Mouse (Mus musculus) induced T-regulatory cell, adult 2 months (primary cell): ENCODE results near the gene Kcnj8.

Source experiments
- DNase-seq: peaks from one replicate; pipeline ENCODE4 v3.0.0-alpha.2; 2012; ENCODE audit warnings: low read depth

Gene Kcnj8

DNA sequence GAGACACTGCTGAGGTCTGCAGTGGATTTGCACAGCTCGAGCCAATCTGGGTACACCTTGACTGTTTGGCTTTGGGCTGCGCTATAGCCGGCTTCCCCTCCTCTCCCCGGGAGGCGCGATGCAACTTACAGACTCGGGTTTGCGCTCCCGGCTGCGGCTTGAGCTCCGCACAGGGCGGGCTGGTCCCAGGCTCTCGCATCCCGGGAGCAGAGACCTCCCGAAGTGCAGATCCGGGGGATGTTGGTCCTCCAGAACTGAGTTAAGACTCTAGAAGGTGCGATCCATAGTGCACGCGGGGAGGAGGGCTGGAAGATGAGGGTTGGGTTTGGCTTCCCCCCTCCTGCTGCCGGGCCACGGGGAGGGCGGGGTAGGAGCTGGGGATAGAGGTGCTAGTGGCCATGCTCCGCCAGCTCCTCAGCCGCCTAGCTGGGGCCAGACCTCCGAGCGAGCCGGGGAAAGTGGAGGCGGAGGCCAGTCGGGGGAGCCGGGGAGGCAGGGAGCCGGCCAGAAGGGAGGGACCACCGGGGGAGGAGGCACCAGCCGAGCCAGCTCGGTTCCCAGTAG is at the start of gene Kcnj8:
Kcnj8 (minus strand) TSS at position 560 of the 564 bp plus-strand sequence.
- DNase-seq, result peak; percentile 11

DNA sequence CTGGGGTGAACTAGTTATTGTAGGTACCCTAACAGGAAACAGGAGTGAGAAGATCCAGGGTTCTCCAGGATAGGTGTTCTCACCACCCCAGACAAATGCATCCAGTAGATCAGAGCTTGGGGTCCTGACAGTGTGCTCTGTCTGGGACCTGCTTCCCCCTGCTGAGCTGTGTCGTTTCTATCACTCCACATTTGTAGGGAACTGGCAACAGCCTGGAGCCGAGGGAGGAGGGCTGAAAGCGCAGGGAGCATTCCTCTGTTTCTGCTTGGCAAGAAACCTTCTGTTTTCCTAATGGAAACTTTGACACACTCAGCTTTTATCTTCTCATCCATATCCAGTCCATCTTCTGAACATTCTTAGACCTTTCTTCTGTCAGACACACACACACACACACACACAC is 45.2 kb upstream of the Kcnj8 start:
- DNase-seq, result no peak

- DNase-seq, result no peak
Observed at GRCm38 (mm10) chr6:142614324-142614723, 42.9 kb upstream of the Kcnj8 start.

- no peak for DNase-seq
Observed at GRCm38 (mm10) chr6:142612366-142612765, 41.0 kb upstream of the Kcnj8 start.

DNA sequence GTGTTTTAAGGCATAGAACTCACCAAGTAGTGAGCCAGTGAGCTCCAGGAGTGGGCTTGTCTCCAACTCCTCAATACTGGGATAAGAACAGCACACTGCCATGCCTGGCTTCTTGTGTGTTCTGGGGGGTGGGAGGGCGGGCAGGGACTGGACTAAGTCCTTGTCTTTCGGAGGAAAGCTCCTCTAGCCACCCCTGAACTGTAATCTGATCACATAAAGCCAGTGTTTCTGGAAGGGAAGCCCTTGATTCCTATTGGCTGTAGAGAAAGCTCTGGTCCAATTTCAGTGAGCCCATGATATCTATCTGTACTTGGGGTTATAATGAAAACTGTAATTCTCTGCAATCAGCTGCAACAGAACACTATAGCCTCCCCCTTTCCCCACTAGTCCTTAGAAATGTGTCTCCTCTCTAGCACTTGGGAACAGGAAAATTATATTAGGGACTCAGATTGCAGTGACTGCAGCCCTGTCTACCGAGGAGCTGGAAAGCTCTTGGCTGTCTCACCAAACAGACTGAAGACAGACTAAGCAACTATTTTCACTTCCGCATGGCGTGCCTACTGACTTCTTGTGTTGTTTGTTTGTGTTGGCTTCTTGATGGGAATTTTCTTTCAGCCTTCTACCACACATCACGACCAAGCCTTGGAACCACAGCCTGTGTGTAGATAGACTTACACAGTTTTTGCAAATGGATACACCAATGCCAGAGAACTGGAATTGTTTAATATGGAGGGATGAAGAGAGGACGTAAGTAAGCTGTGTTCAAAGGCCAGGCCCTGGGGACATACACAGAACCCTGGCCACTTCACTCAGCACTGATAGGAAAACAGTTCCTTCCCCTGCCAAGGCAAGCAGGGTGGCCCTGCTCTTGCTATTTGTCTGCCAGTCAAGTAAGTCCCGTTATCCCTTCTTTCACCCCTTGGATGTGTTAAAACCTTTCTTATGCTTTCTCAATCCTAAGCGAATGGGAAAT is 38.3 kb upstream of the Kcnj8 start:
- DNase-seq, result no peak

DNA sequence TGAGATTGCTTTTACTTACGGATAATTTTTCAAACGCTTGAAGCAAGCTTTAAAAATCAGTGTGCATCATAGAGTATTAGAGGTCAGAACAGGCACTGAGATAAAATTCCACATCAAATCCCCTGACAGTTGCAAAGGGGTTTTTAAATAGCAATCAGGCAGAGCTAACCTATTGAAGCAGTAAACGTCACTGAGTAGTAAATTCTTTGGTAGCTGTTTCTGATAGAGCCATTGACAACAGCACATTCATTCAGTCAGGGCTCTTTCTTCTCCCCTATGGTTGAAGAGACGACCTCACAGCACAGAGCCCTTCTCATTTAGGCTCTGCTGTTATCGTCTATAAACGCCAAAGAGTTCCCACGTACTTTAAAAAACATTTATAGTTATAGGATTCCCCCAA is 35.7 kb upstream of the Kcnj8 start:
- no peak for DNase-seq

- no peak for DNase-seq
Observed at GRCm38 (mm10) chr6:142602772-142603171, 31.4 kb upstream of the Kcnj8 start.

DNA sequence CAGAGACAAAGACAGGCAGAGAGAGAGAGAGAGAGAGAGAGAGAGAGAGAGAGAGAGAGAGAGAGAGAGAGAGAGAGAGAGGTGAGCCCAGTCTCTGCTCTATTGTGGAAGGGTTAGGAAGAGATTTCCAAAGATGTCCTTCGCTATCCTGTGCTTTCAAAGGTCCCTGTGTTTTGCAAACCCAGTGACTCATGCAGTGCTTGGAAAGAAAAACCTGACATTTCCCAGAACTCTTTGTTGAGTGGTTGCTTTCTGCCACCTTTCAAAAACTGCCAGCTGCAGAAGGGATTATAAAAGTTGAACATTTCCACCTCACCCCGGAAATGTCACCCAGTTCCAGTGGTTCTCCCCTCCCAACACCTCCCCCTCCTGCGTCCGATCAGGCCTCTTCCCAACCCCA is 7.4 kb upstream of the Kcnj8 start:
- DNase-seq, result no peak

DNA sequence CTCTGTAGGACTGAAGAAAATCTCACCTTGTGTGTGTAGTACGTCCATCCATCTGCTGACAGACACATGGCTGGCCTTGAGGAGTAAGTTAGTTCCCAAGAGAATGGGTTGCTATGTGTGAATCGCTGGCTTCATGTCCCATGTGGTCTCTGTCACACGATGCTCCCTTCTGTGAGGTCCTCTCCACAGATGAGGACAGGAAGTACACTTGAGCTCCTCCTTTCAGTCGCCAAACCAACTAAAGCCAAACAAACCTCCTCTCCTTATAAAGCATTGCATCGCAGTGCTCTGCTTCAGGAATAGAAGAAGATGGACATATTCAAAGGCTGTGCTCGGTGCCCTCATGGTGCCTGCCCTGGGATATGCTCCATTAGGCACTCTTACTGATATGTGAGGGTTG is 6.4 kb upstream of the Kcnj8 start:
- no peak for DNase-seq

DNA sequence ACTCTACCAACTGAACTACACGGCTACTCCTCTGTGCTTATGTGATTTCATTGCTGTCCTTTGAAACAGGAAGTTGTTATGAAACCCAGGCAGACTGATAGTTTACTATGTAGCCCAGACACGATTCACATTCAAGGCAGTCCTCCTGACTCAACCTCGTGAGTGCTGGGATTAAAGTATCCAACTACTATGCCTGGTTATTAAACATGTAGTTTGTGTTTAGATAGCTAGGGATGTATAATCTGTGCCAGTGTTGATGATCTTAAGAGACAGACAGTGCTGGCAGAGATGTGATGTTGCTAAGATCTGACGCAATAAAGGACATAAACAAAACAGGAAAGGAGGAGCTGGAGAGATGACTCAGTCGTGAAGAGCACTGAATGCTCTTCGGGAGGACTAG is 1.5 kb upstream of the Kcnj8 start:
- peak; percentile 34 for DNase-seq

- DNase-seq, result peak; percentile 33
Observed at GRCm38 (mm10) chr6:142571629-142572360, 381 bp upstream of the Kcnj8 start.

- no peak for DNase-seq
Observed at GRCm38 (mm10) chr6:142570046-142570770, 1.2 kb downstream of the Kcnj8 start.

- DNase-seq, result no peak
Observed at GRCm38 (mm10) chr6:142568713-142569357, 2.6 kb downstream of the Kcnj8 start.

DNA sequence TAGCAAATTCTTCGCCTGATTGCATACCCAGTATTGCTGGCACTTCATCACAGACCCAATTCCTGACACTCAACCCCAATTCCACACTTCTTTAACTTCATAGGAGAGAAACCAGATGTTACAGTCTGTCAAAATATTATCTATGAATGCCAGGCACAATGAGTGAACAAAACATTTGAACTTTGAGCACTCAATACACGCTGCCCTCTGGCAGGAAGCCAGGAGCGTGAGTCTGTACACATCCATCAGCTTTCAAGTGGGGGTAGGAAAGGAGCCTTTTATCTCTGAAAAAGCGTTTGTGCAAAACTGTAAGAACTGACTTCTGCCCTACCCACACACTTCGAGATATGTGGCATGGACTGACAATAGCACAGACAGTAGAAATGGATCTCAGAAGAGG is 4.0 kb downstream of the Kcnj8 start:
- no peak for DNase-seq

DNA sequence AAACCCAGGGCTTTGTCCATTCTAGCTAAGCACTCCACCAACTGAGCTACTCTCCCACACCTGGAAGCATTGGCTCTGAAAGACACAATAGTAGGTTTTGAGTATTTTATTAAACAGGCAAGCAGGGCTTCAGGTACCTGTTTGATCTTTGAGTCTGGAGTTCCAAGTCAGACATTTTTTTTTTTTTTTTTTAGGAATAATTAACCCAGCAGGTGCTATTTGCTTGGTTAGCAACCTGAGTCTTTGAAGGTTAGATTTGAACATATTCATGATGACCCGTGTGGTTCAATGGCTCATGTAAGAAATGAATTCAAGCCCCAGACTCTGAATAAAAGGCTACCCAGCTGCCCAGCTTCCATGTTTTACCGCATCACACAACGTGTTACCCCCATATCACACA is 6.7 kb downstream of the Kcnj8 start:
- DNase-seq, result no peak

DNA sequence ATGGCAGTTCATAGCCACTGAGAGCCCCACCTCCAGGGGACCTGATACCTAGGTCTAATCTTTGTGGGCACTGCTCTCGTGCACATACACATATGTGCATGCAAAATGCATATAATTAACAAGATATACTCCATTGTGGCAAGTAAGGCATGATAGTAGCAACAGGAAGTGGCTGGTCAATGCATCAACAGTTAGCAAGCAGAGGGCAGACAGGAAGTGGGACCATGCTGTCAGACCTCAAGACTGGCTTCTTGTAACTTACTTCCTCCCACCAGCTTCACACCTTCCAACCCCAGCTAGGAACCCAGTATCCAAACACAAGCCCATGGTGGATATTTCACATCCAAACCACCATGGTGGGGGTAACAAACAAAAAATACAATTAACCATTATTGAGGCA is 10.3 kb downstream of the Kcnj8 start:
- peak; percentile 21 for DNase-seq

DNA sequence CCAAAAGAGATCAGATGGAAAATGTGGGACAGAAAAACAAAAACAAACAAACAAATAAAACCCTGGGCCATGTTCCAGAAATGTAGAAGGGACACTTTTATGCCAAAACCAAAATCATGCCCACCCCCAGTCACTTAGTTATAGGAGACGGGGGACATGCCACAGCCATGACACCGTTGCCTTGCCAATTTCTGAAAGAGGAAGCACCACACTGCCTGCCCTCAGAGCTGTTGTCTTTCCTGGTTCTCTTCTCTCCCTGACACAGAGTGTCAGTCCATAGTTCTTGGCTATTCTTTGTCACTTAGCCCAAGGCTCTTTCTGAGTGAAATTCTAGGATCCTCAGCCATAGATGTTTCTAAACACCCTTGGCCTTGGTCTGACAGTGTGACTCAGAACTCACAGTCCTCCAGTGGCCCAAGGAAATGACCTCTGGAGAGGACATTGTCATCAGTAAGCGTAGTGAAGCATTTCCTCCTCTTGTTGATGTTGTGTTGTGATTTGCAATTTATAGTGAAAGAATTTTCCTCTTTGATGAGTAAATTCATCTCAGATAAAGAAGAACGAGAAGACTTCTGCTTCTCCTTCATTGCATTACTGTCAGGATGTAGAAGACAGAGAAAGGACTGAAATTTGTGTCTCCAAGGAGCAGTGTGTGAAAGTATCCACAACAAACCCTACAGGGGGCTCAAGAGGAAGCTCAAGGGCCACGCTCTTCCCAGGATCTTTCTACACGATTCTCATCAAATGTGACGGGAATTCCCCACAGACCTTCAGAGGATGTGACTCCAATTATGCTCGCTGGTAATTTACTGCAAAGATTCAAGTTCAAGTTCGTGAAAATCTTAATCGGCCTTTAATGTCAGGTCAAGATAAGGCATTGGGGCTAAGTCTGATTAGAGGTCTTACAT is 12.4 kb downstream of the Kcnj8 start:
- DNase-seq, result no peak

GRCm38 (mm10) chr6:142558076-142558475 is 13.3 kb downstream of the Kcnj8 start:
- no peak for DNase-seq

GRCm38 (mm10) chr6:142555988-142556387 is 15.4 kb downstream of the Kcnj8 start:
- DNase-seq, result no peak

GRCm38 (mm10) chr6:142551482-142551881 is 19.9 kb downstream of the Kcnj8 start:
- no peak for DNase-seq

DNA sequence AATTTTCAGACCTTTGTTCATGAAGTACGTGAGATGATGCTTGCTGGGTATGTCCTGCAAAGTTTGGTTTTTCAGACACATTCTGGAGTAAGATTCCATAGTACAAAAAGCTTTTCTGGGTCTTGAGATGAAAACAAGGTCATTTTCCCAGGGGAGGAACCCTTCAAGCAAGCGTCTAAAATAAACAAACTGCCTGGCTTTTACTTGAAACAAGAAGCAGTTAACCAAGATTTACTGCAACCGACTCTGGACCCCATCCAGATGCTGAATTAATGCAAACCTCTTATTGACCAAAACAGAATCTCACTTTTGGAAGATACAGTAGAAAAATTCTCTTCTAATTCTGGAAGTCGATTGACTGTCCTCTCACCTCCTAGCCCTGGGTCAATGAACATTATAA is 20.5 kb downstream of the Kcnj8 start:
- no peak for DNase-seq
